Mouse (Mus musculus): ENCODE measurements around the gene Atp2c1. TPM values are rescaled to one million over a fixed set of nuclear protein-coding genes. Genes with fewer than 3 reads are reported as not detected.

Atp2c1 gene
- total and polyA plus RNA-seq, 3 experiments, result 45.8 to 60.7 (median 51.7) TPM

DNA sequence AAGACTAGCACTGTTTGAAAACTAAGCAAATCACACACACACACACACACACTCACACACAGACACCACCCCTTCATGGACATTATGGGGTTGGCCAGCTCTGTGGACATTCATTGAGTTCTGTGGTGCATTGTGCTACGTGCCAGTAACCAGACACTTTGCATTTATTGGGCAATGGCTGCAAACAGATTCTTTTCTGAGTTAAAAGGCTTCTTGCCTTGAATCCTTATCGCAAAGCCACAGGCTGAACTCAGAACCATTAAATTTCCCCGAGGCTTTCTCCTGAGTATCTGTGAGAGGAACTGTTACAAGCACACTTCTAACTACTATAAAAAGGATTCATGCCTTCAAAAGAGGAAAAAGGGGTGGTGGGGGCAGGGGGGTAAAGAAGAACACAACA, 5.1 kb downstream of the Atp2c1 start:
- dilution Hi-C loops (cut with MboI; ENCODE audit: extremely low pct_ligation_motif_present, extremely low pct_unique_long_range_greater_than_20kb, low sequenced_read_pairs), result no loop called here
- in situ Hi-C loops (cut with MboI; ENCODE audit: low pct_ligation_motif_present, low pct_unique_long_range_greater_than_20kb, low sequenced_read_pairs), result no loop called here
- TF ChIP-seq ELF1 (IDR thresholded peaks at IDR 0.05; ENCODE audit: low read depth, low read length) (no peak), POLR2A (IDR thresholded peaks at IDR 0.05; ENCODE audit: low read depth, low read length) (no peak), MAX (IDR thresholded peaks at IDR 0.05; ENCODE audit: low read length) (no peak), RAD21 (IDR thresholded peaks at IDR 0.05; ENCODE audit: low read depth, low read length) (no peak), PAX5 (IDR thresholded peaks at IDR 0.05; ENCODE audit: low read length) (no peak), JUN (IDR thresholded peaks at IDR 0.05; ENCODE audit: insufficient read depth, low read depth, low read length) (no peak), MEF2A (IDR thresholded peaks at IDR 0.05; ENCODE audit: borderline replicate concordance, low read depth, low read length) (no peak), HCFC1 (IDR thresholded peaks at IDR 0.05; ENCODE audit: low read depth, low read length) (no peak), EP300 (IDR thresholded peaks at IDR 0.05; ENCODE audit: low read length) (no peak), JUND (conservative IDR thresholded peaks at IDR 0.05; ENCODE audit: low read depth, low read length) (no peak), NRF1 (IDR thresholded peaks at IDR 0.05; ENCODE audit: low read depth, low read length) (no peak), TBP (conservative IDR thresholded peaks at IDR 0.05; ENCODE audit: low read depth, low read length) (no peak), USF1 (IDR thresholded peaks at IDR 0.05; ENCODE audit: low read depth, low read length) (no peak), CTCF (conservative IDR thresholded peaks at IDR 0.05 in 1 of 2, IDR thresholded peaks at IDR 0.05 in 1 of 2; ENCODE audit: low read depth in 2 of 2, low read length in 2 of 2) (no peak), MYC (IDR thresholded peaks at IDR 0.05; ENCODE audit: low read depth, low read length) (no peak)
- H3K79me2 ChIP-seq (replicated peaks; ENCODE audit: control insufficient read depth, extremely low read depth, insufficient read depth, poor library complexity, severe bottlenecking), result no peaks in the 10 kb centered on the region
- no peak overlapping the region for H3K4me2 ChIP-seq (ENCODE audit: insufficient read depth, low read depth, poor library complexity, severe bottlenecking)
- no peak for DNase-seq (ENCODE audit: extremely low read depth)
- H3K9me3 ChIP-seq (replicated peaks; ENCODE audit: low read length), result no peaks in the 10 kb centered on the region
- H3K36me3 ChIP-seq (replicated peaks in 1 of 2; ENCODE audit: control insufficient read depth in 1 of 2, insufficient read depth in 1 of 2, low read length in 1 of 2), result no peaks in the 10 kb centered on the region
- H3K4me1 ChIP-seq (ENCODE audit: control insufficient read depth in 1 of 2, insufficient read depth in 2 of 2), result peaks cover 0 to 24% of the 10 kb centered on the region in 2 experiments; a peak in 2 of 4 replicates
- H3K27me3 ChIP-seq (replicated peaks), result peaks cover 24% of the 10 kb centered on the region
- no peak overlapping the region for H3K27ac ChIP-seq (ENCODE audit: insufficient read depth, low read depth)
- H3K9ac ChIP-seq (ENCODE audit: insufficient read depth, low read depth), result no peak overlapping the region
- no peak overlapping the region for H3K4me3 ChIP-seq (replicated peaks in 1 of 3; ENCODE audit: low read depth in 2 of 3, low read length in 2 of 3, poor library complexity in 1 of 3)

DNA sequence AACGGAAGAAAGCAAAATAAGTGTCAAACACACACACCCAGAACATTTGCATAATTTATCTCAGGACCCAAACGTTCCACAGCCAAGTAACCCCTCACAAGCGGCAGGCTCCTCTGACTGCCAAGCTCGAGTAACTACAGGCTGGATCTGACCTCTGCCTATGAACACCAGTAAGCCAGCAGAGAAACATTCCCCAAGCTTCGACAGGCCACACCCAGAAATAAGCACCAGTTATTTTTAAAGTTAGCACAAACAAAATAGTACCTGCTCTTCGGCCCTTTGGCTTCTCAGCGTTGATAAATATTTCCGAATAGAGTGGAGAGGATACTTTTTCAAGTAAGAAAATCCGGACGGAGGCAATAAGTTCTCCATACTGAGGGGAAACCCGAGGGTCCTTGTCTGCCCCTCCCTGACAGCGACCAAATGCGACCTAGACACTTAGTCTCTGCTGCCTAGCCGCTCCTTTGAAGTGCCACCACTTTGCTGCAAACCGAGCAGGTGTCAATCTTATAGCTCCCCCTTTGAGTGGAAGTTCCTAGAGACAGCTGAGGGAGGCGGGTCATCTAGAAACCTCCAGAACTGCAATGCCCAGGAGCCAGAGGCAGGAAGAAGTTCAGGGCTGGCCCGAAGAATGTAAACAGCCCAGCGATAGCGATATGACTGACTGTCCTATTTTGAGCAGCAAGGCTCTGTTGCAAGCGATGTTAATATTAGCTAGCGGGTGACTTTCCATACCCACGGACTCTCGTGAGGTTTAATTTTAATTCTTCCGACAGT, 6.2 kb downstream of the Atp2c1 start:
- no peak overlapping the region for H3K27ac ChIP-seq (ENCODE audit: insufficient read depth, low read depth)
- peak overlapping the region in 2 of 3 experiments; percentile 11 to 40 for H3K4me3 ChIP-seq (replicated peaks in 1 of 3; ENCODE audit: low read depth in 2 of 3, low read length in 2 of 3, poor library complexity in 1 of 3)
- dilution Hi-C loops (cut with MboI; ENCODE audit: extremely low pct_ligation_motif_present, extremely low pct_unique_long_range_greater_than_20kb, low sequenced_read_pairs) (no loop called here), in situ Hi-C loops (cut with MboI; ENCODE audit: low pct_ligation_motif_present, low pct_unique_long_range_greater_than_20kb, low sequenced_read_pairs) (no loop called here)
- no peaks in the 10 kb centered on the region for H3K79me2 ChIP-seq (replicated peaks; ENCODE audit: control insufficient read depth, extremely low read depth, insufficient read depth, poor library complexity, severe bottlenecking)
- peak; percentile 21 for DNase-seq (ENCODE audit: extremely low read depth)
- TF ChIP-seq USF1 (IDR thresholded peaks at IDR 0.05; ENCODE audit: low read depth, low read length) (no peak), SIN3A (IDR thresholded peaks at IDR 0.05; ENCODE audit: low read length) (peak; percentile 61; the same call in 1 of the 2 replicates), MAZ (IDR thresholded peaks at IDR 0.05; ENCODE audit: low read depth, low read length) (0 out of 2 replicates have a peak, but pooled peaks have one; percentile 7), BHLHE40 (IDR thresholded peaks at IDR 0.05; ENCODE audit: low read depth, low read length) (0 out of 2 replicates have a peak, but pooled peaks have one; percentile 22)
- H3K27me3 ChIP-seq (replicated peaks), result peaks cover 16% of the 10 kb centered on the region
- H3K4me2 ChIP-seq (ENCODE audit: insufficient read depth, low read depth, poor library complexity, severe bottlenecking), result peak overlapping the region; percentile 37
- peaks cover 0 to 24% of the 10 kb centered on the region in 2 experiments; a peak in 2 of 4 replicates for H3K4me1 ChIP-seq (ENCODE audit: control insufficient read depth in 1 of 2, insufficient read depth in 2 of 2)
- no peaks in the 10 kb centered on the region for H3K36me3 ChIP-seq (replicated peaks in 1 of 2; ENCODE audit: control insufficient read depth in 1 of 2, insufficient read depth in 1 of 2, low read length in 1 of 2)
- H3K9ac ChIP-seq (ENCODE audit: insufficient read depth, low read depth), result peak overlapping the region; percentile 16; the same call in 1 of the 2 replicates
- H3K9me3 ChIP-seq (replicated peaks; ENCODE audit: low read length), result no peaks in the 10 kb centered on the region
